Mouse (Mus musculus) bone marrow macrophage, adult 2 months (primary cell): Measurements from ENCODE around the gene Sult2b1. TPM values are rescaled to one million over a fixed set of nuclear protein-coding genes. Genes with fewer than 3 reads are reported as not detected.
A peak's percentile ranks its signal among the peaks of the same experiment; 100 is the strongest.

Source experiments
- H3K27ac ChIP-seq: 2 replicates; pipeline ENCODE4 v1.5.1; 2012; ENCODE audit warnings: low read depth, low read length; ENCODE audit not compliant: insufficient read depth
- H3K4me1 ChIP-seq: 2 replicates; pipeline ENCODE4 v1.6.1; 2012; ENCODE audit warnings: low read length; ENCODE audit not compliant: control insufficient read depth, insufficient read depth
- H3K4me3 ChIP-seq: 2 replicates; pipeline ENCODE4 v1.5.1; 2012; ENCODE audit warnings: mild to moderate bottlenecking, low read length, moderate library complexity; ENCODE audit not compliant: insufficient read depth
- CTCF ChIP-seq: IDR thresholded peaks from 2 replicates; pipeline ENCODE4 v1.5.1; 2012; ENCODE audit warnings: low read depth, mild to moderate bottlenecking, low read length, moderate library complexity
- POLR2A ChIP-seq: IDR thresholded peaks from 2 replicates; pipeline ENCODE4 v1.6.1; 2012; ENCODE audit warnings: mild to moderate bottlenecking, low read depth, low read length, borderline replicate concordance
- polyA plus RNA-seq: library from polyadenylated mRNA; stranded (reverse); fragments of >200 nt; gene quantifications from 2 replicates; pipeline ENCODE4 v1.2.4, GENCODE M21; 2012; ENCODE audit not compliant: missing spikeins, insufficient read depth, insufficient read length

Sult2b1 gene
- polyA plus RNA-seq, result 1.5 TPM in 1 of 2 replicates, not detected in the other

GRCm38 (mm10) chr7:45784524-45785372, at the start of gene Sult2b1:
Sult2b1 (minus strand) TSS chr7:45784669.
- no peak for TF ChIP-seq POLR2A
- no peak for TF ChIP-seq CTCF
- H3K4me3 ChIP-seq, result peak within 1 kb of the TSS; percentile 57
- H3K4me1 ChIP-seq, result peaks cover 5% of the 10 kb centered on the region
- no peak within 1 kb of the TSS for H3K27ac ChIP-seq

GRCm38 (mm10) chr7:45833924-45834323, 49.5 kb upstream of the Sult2b1 start:
- Histone ChIP-seq H3K4me1 (peaks cover 7% of the 10 kb centered on the region), H3K27ac (no peak overlapping the region), H3K4me3 (no peak overlapping the region)
- no peak for TF ChIP-seq CTCF
- TF ChIP-seq POLR2A, result no peak

GRCm38 (mm10) chr7:45833148-45833790, 48.8 kb upstream of the Sult2b1 start:
- Histone ChIP-seq H3K27ac (no peak overlapping the region), H3K4me3 (peak overlapping the region; percentile 30), H3K4me1 (peaks cover 7% of the 10 kb centered on the region)
- TF ChIP-seq POLR2A, result no peak
- TF ChIP-seq CTCF, result no peak

- no peak overlapping the region for H3K27ac ChIP-seq
- TF ChIP-seq CTCF, result no peak
- no peak for TF ChIP-seq POLR2A
- no peak overlapping the region for H3K4me3 ChIP-seq
- H3K4me1 ChIP-seq, result peaks cover 7% of the 10 kb centered on the region
Measured at GRCm38 (mm10) chr7:45832428-45832827, 48.0 kb upstream of the Sult2b1 start.

GRCm38 (mm10) chr7:45831128-45831525, 46.7 kb upstream of the Sult2b1 start:
- Histone ChIP-seq H3K4me1 (peaks cover 7% of the 10 kb centered on the region), H3K27ac (no peak overlapping the region), H3K4me3 (peak overlapping the region; percentile 88)
- TF ChIP-seq CTCF (no peak), POLR2A (no peak)

GRCm38 (mm10) chr7:45830427-45831127, 46.1 kb upstream of the Sult2b1 start, which contains the start of gene Grwd1:
Grwd1 (minus strand) TSS chr7:45830944.
- H3K27ac ChIP-seq, result peak within 1 kb of the TSS; percentile 65
- peak within 1 kb of the TSS; percentile 88 for H3K4me3 ChIP-seq
- TF ChIP-seq CTCF (no peak), POLR2A (no peak)
- H3K4me1 ChIP-seq, result peaks cover 7% of the 10 kb centered on the region

GRCm38 (mm10) chr7:45826631-45827030, 42.2 kb upstream of the Sult2b1 start:
- peaks cover 7% of the 10 kb centered on the region for H3K4me1 ChIP-seq
- no peak overlapping the region for H3K27ac ChIP-seq
- no peak for TF ChIP-seq CTCF
- no peak for TF ChIP-seq POLR2A
- H3K4me3 ChIP-seq, result no peak overlapping the region

GRCm38 (mm10) chr7:45824598-45824997, 40.1 kb upstream of the Sult2b1 start, which contains the start of gene Kcnj14:
Kcnj14 (minus strand) TSS chr7:45824782.
- Histone ChIP-seq H3K4me1 (peaks cover under 1% of the 10 kb centered on the region), H3K4me3 (no peak within 1 kb of the TSS), H3K27ac (no peak within 1 kb of the TSS)
- no peak for TF ChIP-seq POLR2A
- TF ChIP-seq CTCF, result no peak

- Histone ChIP-seq H3K4me3 (no peak overlapping the region), H3K27ac (no peak overlapping the region), H3K4me1 (peaks cover 5% of the 10 kb centered on the region)
- TF ChIP-seq CTCF (no peak), POLR2A (no peak)
Measured at GRCm38 (mm10) chr7:45820913-45821312, 36.4 kb upstream of the Sult2b1 start.
